ENCODE assay signal across 16 mouse cellular contexts in genomic region chr4:101438271-101438670, GRCm38 (mm10). TPM values are rescaled to one million over a fixed set of nuclear protein-coding genes. Genes with fewer than 3 reads are reported as not detected.
A peak's percentile ranks its signal among the peaks of the same experiment; 100 is the strongest.
DNase-seq lines count a peak whose midpoint lies in the region.
"Had no signal": no experiment of that assay in that cellular context is flagged by ENCODE, and none has a peak within 500 bp of the region (broad histone marks: within the 10 kb centered on the region; RNA-seq: fewer than 3 reads in every experiment).

No protein-coding gene starts in this region.

- 0 out of 2 replicates have a peak, but pooled peaks cover 6% of the 10 kb centered on the region for H3K36me3 ChIP-seq in heart, embryonic 10.5 days
- H3K36me3 ChIP-seq in embryonic facial prominence, embryonic 10.5 days (replicated peaks) = 0 out of 2 replicates have a peak, but pooled peaks cover 4% of the 10 kb centered on the region
- H3K36me3 ChIP-seq: hindbrain, embryonic 13.5 days; limb, embryonic 12.5 days; midbrain, embryonic 13.5 days had no signal

- 31% methylated on average over 8 of the region's 8 CpGs for WGBS in heart, embryonic 10.5 days
- 84% methylated on average over 8 of the region's 8 CpGs for WGBS in embryonic facial prominence, embryonic 10.5 days

- H3K27me3 ChIP-seq in heart, embryonic 10.5 days (ENCODE audit: insufficient read depth, poor library complexity, severe bottlenecking) = no peaks in the 10 kb centered on the region
- no peaks in the 10 kb centered on the region for H3K27me3 ChIP-seq in embryonic facial prominence, embryonic 10.5 days (replicated peaks; ENCODE audit: low read depth, poor library complexity, severe bottlenecking)
- H3K27me3 ChIP-seq: hindbrain, embryonic 13.5 days; limb, embryonic 12.5 days; midbrain, embryonic 13.5 days had no signal

- intact Hi-C loops in gastrocnemius, postnatal 14 days (cut with DNase I; ENCODE audit: low total_unique reads) = no loop called here
- intact Hi-C loops in gastrocnemius, postnatal 36 days (cut with DNase I) = no loop called here

- peak overlapping the region; percentile 31 for H3K4me3 ChIP-seq in heart, embryonic 10.5 days
- no peak overlapping the region for H3K4me3 ChIP-seq in embryonic facial prominence, embryonic 10.5 days
- H3K4me3 ChIP-seq: erythroblast, embryonic 14.5 days; hindbrain, embryonic 13.5 days; limb, embryonic 12.5 days; midbrain, embryonic 13.5 days had no signal

- H3K4me1 ChIP-seq in heart, embryonic 10.5 days = peaks cover 64% of the 10 kb centered on the region
- peaks cover 10% of the 10 kb centered on the region for H3K4me1 ChIP-seq in embryonic facial prominence, embryonic 10.5 days
- H3K4me1 ChIP-seq: hindbrain, embryonic 13.5 days; midbrain, embryonic 13.5 days had no signal

- H3K27ac ChIP-seq in heart, embryonic 10.5 days = peak overlapping the region; percentile 71; the same call in 1 of the 2 replicates
- no peak overlapping the region for H3K27ac ChIP-seq in embryonic facial prominence, embryonic 10.5 days (replicated peaks)
- H3K27ac ChIP-seq: limb, embryonic 12.5 days; midbrain, embryonic 13.5 days had no signal

- DNase-seq in gastrocnemius, postnatal 14 days = peak; percentile 25
- DNase-seq in gastrocnemius, postnatal 36 days = no peak
- peak; percentile 83 for DNase-seq in cerebellum, adult 9-10 months
- no peak for DNase-seq in heart, embryonic 10.5 days (ENCODE audit: low spot score)
- DNase-seq in heart, postnatal 4 days = peak; percentile 73
- no peak for DNase-seq in adrenal gland, postnatal 4 days (ENCODE audit: low spot score in 2 of 2)
- DNase-seq in embryonic facial prominence, embryonic 10.5 days (ENCODE audit: low spot score) = no peak
- no peak for DNase-seq in c-Kit-positive CD71-positive TER-119-positive erythroid progenitor cells, embryonic 14.5 days (ENCODE audit: low spot score)
- DNase-seq: B cell, adult 2 months; embryo, embryonic 11 days; lung, embryonic 14.5 days; thymus, postnatal 4 days had no signal

- H3K9me3 ChIP-seq in heart, embryonic 10.5 days = no peaks in the 10 kb centered on the region
- H3K9me3 ChIP-seq in embryonic facial prominence, embryonic 10.5 days = no peaks in the 10 kb centered on the region
- H3K9me3 ChIP-seq: hindbrain, embryonic 13.5 days; limb, embryonic 12.5 days; midbrain, embryonic 13.5 days had no signal

RNA-seq across cellular contexts. Expression of gene Ak4, which starts 19.2 kb away (rescaled TPM):
- total RNA-seq in gastrocnemius, postnatal 14 days (2021) = 1 to 10 TPM; 3.4 to 4.9 TPM
- total RNA-seq in gastrocnemius, postnatal 36 days (2021) = 1 to 10 TPM; 1.1 to 1.9 TPM
- 28.5 and 30.4 TPM in 2 replicates for polyA plus RNA-seq in heart, embryonic 10.5 days (2016; fragmentation: Nextera tagmentation; extraction: Ambion mirVana)
- 10 to 100 TPM; 16.2 to 17.4 TPM for total RNA-seq in heart, postnatal 4 days (2021)
- total RNA-seq in adrenal gland, postnatal 4 days (2021) = 10 to 100 TPM in 1 of 2 experiments, 1 to 10 TPM in 1; 7.1 to 12.2 TPM
- 25.0 and 32.2 TPM in 2 replicates for polyA plus RNA-seq in embryonic facial prominence, embryonic 10.5 days (2016; fragmentation: Nextera tagmentation; extraction: Ambion mirVana)

RNA-seq across cellular contexts. Expression of gene Dnajc6, which starts 58.2 kb away (rescaled TPM):
- total RNA-seq in gastrocnemius, postnatal 14 days (2021) = under 1 TPM; 0.62 to 0.64 TPM
- under 1 TPM; 0.22 to 0.31 TPM for total RNA-seq in gastrocnemius, postnatal 36 days (2021)
- 0.44 and 0.59 TPM in 2 replicates for polyA plus RNA-seq in heart, embryonic 10.5 days (2016; fragmentation: Nextera tagmentation; extraction: Ambion mirVana)
- under 1 TPM; 0.48 to 0.52 TPM for total RNA-seq in heart, postnatal 4 days (2021)
- total RNA-seq in adrenal gland, postnatal 4 days (2021) = 10 to 100 TPM in 1 of 2 experiments, 1 to 10 TPM in 1; 8.6 to 11.7 TPM
- polyA plus RNA-seq in embryonic facial prominence, embryonic 10.5 days (2016; fragmentation: Nextera tagmentation; extraction: Ambion mirVana) = 1.5 and 1.6 TPM in 2 replicates
- polyA plus RNA-seq: erythroblast, embryonic 14.5 days had no signal

Comparison
In these comparisons a context has a peak if more than half of its experiments do, and no peak if none do; other contexts are left out.
1. DNase-seq: peak in gastrocnemius, postnatal 14 days (single experiment), cerebellum, adult 9-10 months (single experiment) and heart, postnatal 4 days (single experiment); none in gastrocnemius, postnatal 36 days (0 of 2), heart, embryonic 10.5 days (single experiment), adrenal gland, postnatal 4 days (0 of 2), embryonic facial prominence, embryonic 10.5 days (single experiment) and c-Kit-positive CD71-positive TER-119-positive erythroid progenitor cells, embryonic 14.5 days (single experiment).
2. RNA of gene Dnajc6, which starts 58.2 kb away (total RNA-seq): 8.6 to 11.7 TPM in adrenal gland, postnatal 4 days; 0.62 to 0.64 TPM in gastrocnemius, postnatal 14 days, 0.48 to 0.52 TPM in heart, postnatal 4 days and 0.22 to 0.31 TPM in gastrocnemius, postnatal 36 days; every median in the first group is over 4 times any median in the second.